Mouse (Mus musculus) heart, postnatal 0 days (tissue): ENCODE measurements at regions not wholly inside any gene's neighbourhood (a gene's known extent, or its start where the extent isn't known, plus 50 kb on each side); places are given as distances from the start of the nearest gene placed in this dataset.

ENCODE experiments used
- ATAC-seq: fragments of 200-750 bp; cut with Nextera tagmentation; 2 replicates; pipeline ENCODE4 v1.8.0; 2017; ENCODE audit warnings: low read depth, moderate number of reproducible peaks, moderate library complexity; ENCODE audit not compliant: insufficient read depth
- DNase-seq: peaks from one replicate; pipeline ENCODE4 v3.0.0-alpha.2; 2016; ENCODE audit warnings: low spot score
- H3K27ac ChIP-seq: fragments of 300-500 bp; sonication (generic); 2 replicates; pipeline ENCODE4 v1.5.1; 2014; ENCODE audit warnings: low read depth, mild to moderate bottlenecking
- H3K27me3 ChIP-seq: fragments of 300-500 bp; sonication (generic); 2 replicates; pipeline ENCODE4 v1.6.1; 2014; ENCODE audit warnings: low read length, mixed read lengths; ENCODE audit not compliant: control insufficient read depth, insufficient read depth
- H3K36me3 ChIP-seq: fragments of 300-500 bp; sonication (generic); replicated peaks from 2 replicates; pipeline ENCODE4 v1.6.1; 2014; ENCODE audit warnings: low read length, mixed read lengths; ENCODE audit not compliant: control insufficient read depth, insufficient read depth
- H3K4me1 ChIP-seq: fragments of 300-500 bp; sonication (generic); 2 replicates; pipeline ENCODE4 v1.6.1; 2014; ENCODE audit warnings: antibody characterized with exemption; ENCODE audit not compliant: control insufficient read depth, insufficient read depth
- H3K4me2 ChIP-seq: fragments of 300-500 bp; sonication (generic); 2 replicates; pipeline ENCODE4 v1.6.1; 2014; ENCODE audit warnings: low read depth, mild to moderate bottlenecking, low read length, moderate library complexity
- H3K4me3 ChIP-seq: fragments of 300-500 bp; sonication (generic); 2 replicates; pipeline ENCODE4 v1.5.1; 2014; ENCODE audit warnings: low read depth, low read length
- H3K9ac ChIP-seq: fragments of 300-500 bp; sonication (generic); replicated peaks from 2 replicates; pipeline ENCODE4 v1.6.1; 2014; ENCODE audit warnings: low read depth, low read length, mixed read lengths
- H3K9me3 ChIP-seq: fragments of 300-500 bp; sonication (generic); replicated peaks from 2 replicates; pipeline ENCODE4 v1.6.1; 2016; ENCODE audit warnings: low read length; ENCODE audit not compliant: control insufficient read depth
- CTCF ChIP-seq: IDR thresholded peaks from 2 replicates; pipeline ENCODE4 v1.5.1; 2016; ENCODE audit warnings: antibody characterized with exemption, control low read depth, low read depth
- EP300 ChIP-seq: IDR thresholded peaks from 2 replicates; pipeline ENCODE4 v1.6.1; 2016; ENCODE audit warnings: antibody characterized with exemption, low read depth
- WGBS: fragments of 180-500 bp; shearing (Covaris S2); extraction: QIAGEN DNeasy Blood & Tissue Kit; methylation state at CpG from one replicate; pipeline ENCODE4 v1.1.7; 2014; 5-methylcytosine and 5-hydroxymethylcytosine counted together

DNA sequence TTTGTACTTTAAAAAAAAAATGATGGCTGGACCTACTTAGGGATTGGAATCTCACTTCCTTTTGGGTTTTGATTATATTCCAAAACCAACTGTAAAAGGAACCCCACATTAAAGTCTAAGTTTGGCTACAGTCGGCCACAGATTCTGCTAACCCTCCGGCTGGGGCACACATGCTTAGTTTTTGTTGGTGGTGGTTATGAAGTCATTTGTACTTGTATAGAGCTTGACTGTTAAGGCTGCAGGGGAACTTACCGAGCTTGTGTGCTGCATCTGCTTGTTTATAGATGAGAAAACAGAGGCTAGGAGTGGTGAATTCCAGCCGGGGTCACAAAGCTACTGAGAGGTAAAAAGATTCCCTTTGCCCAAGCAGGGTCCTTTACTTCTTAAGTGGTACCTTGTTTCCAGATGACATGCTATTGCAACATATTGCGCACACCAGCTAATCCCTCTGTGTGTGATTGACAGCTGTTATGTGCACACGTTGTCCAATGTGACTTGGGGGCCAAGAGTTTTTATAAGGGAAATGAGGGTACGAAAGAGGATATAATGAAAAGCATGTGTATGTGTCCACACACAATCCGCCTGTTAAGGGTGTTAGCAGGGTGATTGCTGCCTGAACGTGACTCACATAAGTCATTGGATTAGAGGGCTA lies 169.8 kb downstream of the Enc1 start:
- no peak for ATAC-seq
- H3K27me3 ChIP-seq: peaks cover 32% of the 10 kb centered on the region

DNA sequence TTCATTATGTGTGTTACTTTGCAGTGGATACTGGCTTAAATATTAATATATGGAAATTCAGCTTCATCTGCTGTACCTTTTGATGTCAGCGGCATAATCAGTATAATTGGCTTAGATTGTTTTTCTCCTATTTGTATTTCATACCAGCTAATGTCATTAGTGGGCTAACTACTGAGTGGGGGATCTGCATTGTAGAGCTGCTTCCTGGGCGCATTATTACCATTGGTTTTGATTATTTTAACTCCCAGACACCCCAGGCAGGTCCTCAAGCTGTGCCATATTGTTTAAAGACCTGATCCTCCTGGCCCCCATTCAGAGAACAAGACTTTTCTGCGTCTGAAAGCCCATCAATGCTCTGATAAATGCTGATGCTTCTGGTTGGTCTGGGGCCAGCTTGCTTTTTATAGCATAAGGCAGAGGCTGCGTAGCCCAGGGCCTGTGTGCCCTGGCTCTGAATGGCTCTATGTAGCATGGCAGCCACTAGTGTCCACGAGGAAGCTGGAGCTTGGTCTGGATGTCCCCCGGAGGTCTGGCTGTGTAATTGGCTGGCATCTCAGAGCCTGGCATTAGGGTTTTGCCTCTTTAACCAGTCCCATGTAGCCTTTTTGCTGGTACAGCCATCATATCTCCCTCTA lies 169.1 kb downstream of the Enc1 start:
- no peak overlapping the region for H3K4me3 ChIP-seq
- ATAC-seq (no peak), DNase-seq (no peak)
- H3K27me3 ChIP-seq: peaks cover 37% of the 10 kb centered on the region
- no peak overlapping the region for H3K9ac ChIP-seq
- no peak for TF ChIP-seq CTCF
- no peak for TF ChIP-seq EP300
- no peak overlapping the region for H3K4me2 ChIP-seq
- peaks cover 9% of the 10 kb centered on the region; the same call in 1 of the 2 replicates for H3K4me1 ChIP-seq
- no peaks in the 10 kb centered on the region for H3K36me3 ChIP-seq
- peaks cover 4% of the 10 kb centered on the region for H3K9me3 ChIP-seq
- no peak overlapping the region for H3K27ac ChIP-seq
- 54% methylated on average over 6 of the region's 6 CpGs for WGBS

More for the DNA sequence above, 169.8 kb downstream of the Enc1 start:
- H3K27ac ChIP-seq: no peak overlapping the region
- H3K9ac ChIP-seq: no peak overlapping the region
- no peak for TF ChIP-seq CTCF
- no peak for TF ChIP-seq EP300
- no peak for DNase-seq
- no peak overlapping the region for H3K4me2 ChIP-seq
- WGBS: 78% methylated on average over 9 of the region's 9 CpGs
- H3K9me3 ChIP-seq: no peaks in the 10 kb centered on the region
- no peaks in the 10 kb centered on the region for H3K36me3 ChIP-seq
- H3K4me3 ChIP-seq: no peak overlapping the region
- H3K4me1 ChIP-seq: peaks cover 9% of the 10 kb centered on the region; the same call in 1 of the 2 replicates

DNA sequence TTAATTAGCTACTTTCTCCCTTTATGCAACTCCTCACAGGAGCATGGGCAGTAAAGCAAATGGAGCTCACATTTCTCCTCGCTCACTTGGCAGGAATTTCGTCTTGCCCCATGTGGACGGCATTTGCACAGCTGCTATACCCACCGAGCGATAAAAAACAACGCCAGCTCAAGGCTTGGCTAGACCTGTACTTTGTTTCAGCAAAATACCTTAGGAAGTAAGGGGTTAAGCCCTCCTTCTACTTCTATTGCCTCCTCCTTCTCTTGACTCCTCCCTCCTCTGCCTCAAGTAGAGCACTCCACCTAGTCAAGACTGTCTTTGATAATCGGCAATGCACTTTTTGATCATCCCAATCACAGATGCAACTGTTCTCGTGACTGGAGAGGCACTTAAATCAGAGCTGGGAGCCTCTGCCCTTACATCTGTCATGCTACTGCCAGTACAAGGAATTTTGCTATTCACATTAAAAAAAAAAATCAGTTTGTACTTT lies 168.4 kb downstream of the Enc1 start:
- WGBS: 71% methylated on average over 8 of the region's 8 CpGs
- Histone ChIP-seq H3K4me3 (no peak overlapping the region), H3K27me3 (peaks cover 38% of the 10 kb centered on the region), H3K9me3 (peaks cover 6% of the 10 kb centered on the region), H3K4me1 (peaks cover 9% of the 10 kb centered on the region; the same call in 1 of the 2 replicates), H3K4me2 (no peak overlapping the region), H3K36me3 (no peaks in the 10 kb centered on the region), H3K9ac (no peak overlapping the region), H3K27ac (no peak overlapping the region)
- ATAC-seq (no peak), DNase-seq (no peak)
- no peak for TF ChIP-seq CTCF
- no peak for TF ChIP-seq EP300

DNA sequence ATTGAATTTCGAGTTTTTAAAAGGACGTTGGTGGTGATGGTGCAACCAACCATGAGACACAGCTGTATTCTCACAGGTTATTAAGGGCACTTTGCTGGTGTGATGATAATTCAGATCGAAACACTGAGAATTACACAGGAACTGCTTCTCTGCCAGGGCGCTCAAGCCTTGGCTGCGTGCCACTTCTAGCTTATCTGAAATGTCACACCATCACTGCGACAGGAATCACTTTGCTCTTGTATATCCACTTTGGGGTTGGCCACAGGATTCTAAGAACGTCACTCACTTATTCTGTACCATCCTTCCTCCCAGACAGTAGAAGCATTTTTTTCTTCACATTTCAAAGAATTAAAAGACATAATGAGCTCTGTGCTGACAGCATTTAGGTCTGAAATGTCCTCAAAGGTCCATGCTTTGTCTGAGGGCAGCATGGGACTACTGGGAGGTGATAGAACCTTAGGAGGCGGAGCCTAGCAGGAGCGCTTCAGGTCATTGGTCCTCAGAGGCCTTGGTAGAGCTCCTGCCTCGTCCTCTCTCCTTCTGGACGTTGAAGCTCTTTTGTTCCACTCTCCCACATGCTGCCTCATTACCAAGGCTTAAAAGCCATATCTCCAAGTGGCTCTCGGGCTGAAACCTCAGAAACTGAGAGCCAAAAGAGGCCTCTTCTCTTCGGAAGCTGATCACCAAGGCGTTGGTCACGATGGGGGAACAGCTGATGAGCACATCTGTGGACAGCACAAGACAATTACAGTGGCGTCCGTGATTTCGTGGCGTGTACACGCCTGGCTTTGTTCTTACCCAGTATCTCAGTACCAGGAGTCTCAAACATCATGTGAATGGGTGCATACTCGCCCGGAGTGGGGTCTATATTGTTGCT lies 167.7 kb downstream of the Enc1 start:
- 55% methylated on average over 22 of the region's 22 CpGs for WGBS
- Histone ChIP-seq H3K4me3 (no peak overlapping the region), H3K9me3 (peaks cover 6% of the 10 kb centered on the region), H3K4me1 (peaks cover 9% of the 10 kb centered on the region; the same call in 1 of the 2 replicates), H3K27me3 (peaks cover 43% of the 10 kb centered on the region), H3K4me2 (no peak overlapping the region), H3K9ac (no peak overlapping the region), H3K27ac (no peak overlapping the region), H3K36me3 (no peaks in the 10 kb centered on the region)
- no peak for DNase-seq
- TF ChIP-seq CTCF (no peak), EP300 (no peak)
- ATAC-seq: no peak

DNA sequence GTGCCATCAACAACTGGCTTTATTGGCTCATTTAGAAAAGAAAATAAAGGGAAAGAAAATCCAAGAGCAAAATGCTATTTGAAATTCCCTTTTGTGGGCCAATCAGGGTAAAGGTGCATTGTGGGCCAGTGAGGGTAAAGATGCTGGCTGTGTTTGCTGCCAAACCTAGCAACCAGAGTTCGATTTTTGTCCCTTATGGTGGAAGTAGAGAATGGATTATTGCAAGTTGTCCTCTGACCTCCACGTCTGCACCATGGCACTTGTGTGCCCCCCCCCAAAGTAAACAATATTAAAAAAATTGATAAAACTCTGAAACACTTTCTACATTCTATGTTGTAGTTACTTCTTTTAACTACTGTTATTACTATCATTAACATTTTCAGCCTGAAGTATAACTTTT lies 166.9 kb downstream of the Enc1 start:
- Histone ChIP-seq H3K27me3 (peaks cover 42% of the 10 kb centered on the region), H3K27ac (no peak overlapping the region), H3K4me3 (no peak overlapping the region), H3K4me1 (peaks cover 9% of the 10 kb centered on the region; the same call in 1 of the 2 replicates), H3K9ac (no peak overlapping the region), H3K36me3 (no peaks in the 10 kb centered on the region), H3K9me3 (peaks cover 6% of the 10 kb centered on the region), H3K4me2 (no peak overlapping the region)
- ATAC-seq: no peak
- no peak for DNase-seq
- 71% methylated on average over 2 of the region's 2 CpGs for WGBS
- TF ChIP-seq CTCF (no peak), EP300 (no peak)
